Mouse (Mus musculus) brain, embryonic 14.5 days (tissue): ENCODE measurements around the gene Susd2.

Experiments
- CTCF ChIP-seq: fragments of 200-500 bp; IDR thresholded peaks from 2 replicates; pipeline ENCODE4 v1.5.1; 2012; ENCODE audit warnings: inconsistent platforms, mild to moderate bottlenecking, moderate library complexity, borderline replicate concordance; ENCODE audit not compliant: insufficient read depth, insufficient read length; ENCODE audit errors: extremely low read depth
- POLR2A ChIP-seq: fragments of 200-500 bp; IDR thresholded peaks from 2 replicates; pipeline ENCODE4 v1.6.1; 2012; ENCODE audit warnings: mild to moderate bottlenecking, inconsistent platforms, borderline replicate concordance; ENCODE audit not compliant: poor library complexity, insufficient read depth, insufficient read length, severe bottlenecking; ENCODE audit errors: extremely low read depth

DNA sequence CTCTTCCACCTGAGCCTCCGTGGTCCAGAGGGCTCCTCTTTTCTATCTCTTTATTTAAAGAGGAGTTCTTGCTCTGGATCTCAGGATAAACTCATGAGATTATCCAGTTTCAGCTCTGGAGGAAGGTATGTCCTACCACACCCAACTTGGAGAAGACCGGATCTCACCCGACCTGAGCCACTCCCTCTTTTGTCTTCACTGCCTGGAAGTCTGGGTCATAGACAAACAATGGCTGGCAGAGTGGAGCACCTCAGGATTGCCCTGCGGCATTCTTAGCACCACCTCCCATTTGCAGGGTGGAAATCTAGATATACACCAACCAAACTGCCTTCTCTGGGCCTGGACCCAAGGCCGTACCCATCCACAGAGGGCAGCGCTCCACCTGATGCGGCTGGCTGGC, 5.2 kb upstream of the Susd2 start:
- no peak for TF ChIP-seq CTCF
- TF ChIP-seq POLR2A: no peak
